In genomic region chrX:159031927-159032326, GRCm38 (mm10) we compare ENCODE assay signal across 21 mouse cellular contexts.
DNase-seq lines count a peak whose midpoint lies in the region; ATAC-seq and TF ChIP-seq lines count a peak whose summit lies in the region.
"Had no signal": no experiment of that assay in that cellular context is flagged by ENCODE, and none has a peak within 500 bp of the region (broad histone marks: within the 10 kb centered on the region; RNA-seq: fewer than 3 reads in every experiment).

No protein-coding gene starts in this region.

- no peak for TF ChIP-seq CTCF in forebrain, postnatal 0 days (IDR thresholded peaks at IDR 0.05; ENCODE audit: low read depth)

- peak; percentile 2 for DNase-seq in forebrain, postnatal 0 days
- peak; percentile 92 for DNase-seq in brain, adult 2 months (ENCODE audit: low read depth, low spot score)
- DNase-seq in cerebellum, adult 18-20 months: peak; percentile 78 to 79
- DNase-seq in cerebellum, postnatal 14 days: peak; percentile 74 to 87
- no peak for DNase-seq in gastrocnemius, adult 18-20 months (ENCODE audit: low spot score)
- no peak for DNase-seq in urinary bladder, postnatal 10 days (ENCODE audit: low spot score)
- DNase-seq: adrenal gland, postnatal 10 days; embryo, embryonic 11 days; gastrocnemius, postnatal 36 days; heart, adult 2 months; kidney, postnatal 36 days; liver, embryonic 13.5 days; lung, adult 2 months; lung, postnatal 14 days; thymus, postnatal 14 days had no signal

- no peaks in the 10 kb centered on the region for H3K4me1 ChIP-seq in forebrain, postnatal 0 days (ENCODE audit: insufficient read depth)
- H3K4me1 ChIP-seq in forebrain, embryonic 13.5 days: no peaks in the 10 kb centered on the region
- H3K4me1 ChIP-seq: hindbrain, embryonic 15.5 days; kidney, embryonic 15.5 days; liver, embryonic 13.5 days had no signal

- no peaks in the 10 kb centered on the region for H3K27me3 ChIP-seq in forebrain, postnatal 0 days (ENCODE audit: insufficient read depth, low read length)
- H3K27me3 ChIP-seq in forebrain, embryonic 13.5 days: no peaks in the 10 kb centered on the region
- H3K27me3 ChIP-seq: hindbrain, embryonic 15.5 days; liver, embryonic 13.5 days had no signal

- H3K27ac ChIP-seq in forebrain, postnatal 0 days (ENCODE audit: low read depth, low read length): no peak overlapping the region
- no peak overlapping the region for H3K27ac ChIP-seq in forebrain, embryonic 13.5 days
- H3K27ac ChIP-seq: heart, adult 2 months; hindbrain, embryonic 15.5 days; kidney, embryonic 15.5 days; liver, embryonic 13.5 days had no signal

- no peaks in the 10 kb centered on the region for H3K9me3 ChIP-seq in forebrain, postnatal 0 days (ENCODE audit: low read length)
- H3K9me3 ChIP-seq in forebrain, embryonic 13.5 days (replicated peaks): no peaks in the 10 kb centered on the region
- H3K9me3 ChIP-seq: hindbrain, embryonic 15.5 days; kidney, embryonic 15.5 days; liver, embryonic 13.5 days had no signal

- no peak overlapping the region for H3K9ac ChIP-seq in forebrain, postnatal 0 days
- H3K9ac ChIP-seq in forebrain, embryonic 13.5 days: no peak overlapping the region
- H3K9ac ChIP-seq: hindbrain, embryonic 15.5 days; kidney, embryonic 15.5 days; liver, embryonic 13.5 days had no signal

- no peak overlapping the region for H3K4me3 ChIP-seq in forebrain, postnatal 0 days (ENCODE audit: low read depth, low read length)
- no peak overlapping the region for H3K4me3 ChIP-seq in forebrain, embryonic 13.5 days
- H3K4me3 ChIP-seq: heart, adult 2 months; hindbrain, embryonic 15.5 days; kidney, embryonic 15.5 days; liver, embryonic 13.5 days had no signal

- 62% methylated on average over 4 of the region's 4 CpGs for WGBS in forebrain, postnatal 0 days
- 80% methylated on average over 4 of the region's 4 CpGs for WGBS in forebrain, embryonic 13.5 days

- H3K4me2 ChIP-seq in forebrain, postnatal 0 days (ENCODE audit: low read depth): no peak overlapping the region
- H3K4me2 ChIP-seq in forebrain, embryonic 13.5 days: no peak overlapping the region
- H3K4me2 ChIP-seq: hindbrain, embryonic 15.5 days; kidney, embryonic 15.5 days; liver, embryonic 13.5 days; midbrain, embryonic 11.5 days had no signal

- no peak for ATAC-seq in forebrain, postnatal 0 days
- no peak for ATAC-seq in forebrain, embryonic 13.5 days
- ATAC-seq: forebrain, embryonic 16.5 days; intestine, postnatal 0 days had no signal

- H3K36me3 ChIP-seq in forebrain, postnatal 0 days (ENCODE audit: insufficient read depth): no peaks in the 10 kb centered on the region
- no peaks in the 10 kb centered on the region for H3K36me3 ChIP-seq in forebrain, embryonic 13.5 days (ENCODE audit: poor library complexity, severe bottlenecking)
- H3K36me3 ChIP-seq: hindbrain, embryonic 15.5 days; kidney, embryonic 15.5 days; liver, embryonic 13.5 days had no signal

Comparison
In these comparisons a context has a peak if more than half of its experiments do, and no peak if none do; other contexts are left out.
1. DNase-seq: peak in forebrain, postnatal 0 days (single experiment), brain, adult 2 months (single experiment), cerebellum, adult 18-20 months (2 of 2) and cerebellum, postnatal 14 days (2 of 2); none in gastrocnemius, adult 18-20 months (single experiment) and urinary bladder, postnatal 10 days (single experiment).